Mouse (Mus musculus): ENCODE data around the gene Flywch2.

Gene Flywch2

DNA sequence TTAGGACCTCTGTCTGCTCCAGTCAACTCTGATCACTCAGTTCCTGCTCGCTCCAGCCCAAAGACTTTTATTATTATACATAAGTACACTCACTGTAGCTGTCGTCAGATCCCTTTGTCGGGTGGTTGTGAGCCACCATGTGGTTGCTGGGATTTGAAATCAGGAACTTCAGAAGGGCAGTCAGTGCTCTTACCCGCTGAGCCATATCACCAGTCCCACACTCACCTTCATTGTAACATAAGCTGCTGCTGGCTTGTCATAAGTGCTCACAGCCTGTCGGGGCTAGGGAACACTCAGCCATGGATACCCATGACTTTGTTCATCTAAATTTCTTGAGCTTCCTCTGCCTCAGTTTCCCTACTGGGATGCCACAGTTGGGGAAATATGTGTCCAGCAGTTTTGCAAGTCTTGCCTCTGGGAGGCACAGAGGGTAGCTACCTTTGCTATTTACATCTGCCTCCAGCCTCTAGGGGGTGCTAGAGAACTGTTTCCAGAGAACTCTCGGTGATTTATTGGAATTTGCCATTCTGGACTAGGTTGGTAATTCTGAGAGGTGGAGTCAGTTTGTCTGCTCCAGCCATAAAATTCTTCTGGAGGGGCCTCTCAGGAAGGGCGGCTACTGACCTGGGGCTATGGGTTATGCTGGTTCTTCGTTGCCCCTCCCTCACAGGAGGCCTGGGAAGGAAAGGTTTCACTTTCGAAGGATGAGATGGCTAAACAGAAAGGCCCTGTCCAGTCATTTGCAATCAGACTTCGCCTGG is 37.1 kb downstream of the Flywch2 start:
- peak in 1 of 2 experiments; percentile 48 for DNase-seq (ENCODE audit: low spot score in 2 of 2)

DNA sequence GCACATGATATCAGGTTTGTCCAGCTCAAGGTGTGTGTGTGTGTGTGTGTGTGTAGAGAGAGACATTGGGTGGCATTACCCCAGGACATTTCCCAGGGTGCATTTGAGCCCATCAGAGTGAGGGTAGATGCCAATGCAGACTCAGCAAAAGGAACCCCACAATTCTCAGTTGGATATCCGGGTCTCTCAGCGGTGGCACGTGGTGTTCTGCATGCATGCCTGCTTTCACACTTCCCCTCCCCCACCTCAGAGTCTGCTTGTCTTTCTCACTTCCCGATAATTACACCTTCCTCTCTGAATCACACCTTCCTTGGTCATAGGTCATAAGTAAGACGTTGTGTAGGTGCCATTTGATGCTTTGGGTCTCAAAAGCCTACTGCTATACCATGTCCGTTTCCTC is 37.9 kb downstream of the Flywch2 start:
- DNase-seq (ENCODE audit: low spot score in 2 of 2): no peak

DNA sequence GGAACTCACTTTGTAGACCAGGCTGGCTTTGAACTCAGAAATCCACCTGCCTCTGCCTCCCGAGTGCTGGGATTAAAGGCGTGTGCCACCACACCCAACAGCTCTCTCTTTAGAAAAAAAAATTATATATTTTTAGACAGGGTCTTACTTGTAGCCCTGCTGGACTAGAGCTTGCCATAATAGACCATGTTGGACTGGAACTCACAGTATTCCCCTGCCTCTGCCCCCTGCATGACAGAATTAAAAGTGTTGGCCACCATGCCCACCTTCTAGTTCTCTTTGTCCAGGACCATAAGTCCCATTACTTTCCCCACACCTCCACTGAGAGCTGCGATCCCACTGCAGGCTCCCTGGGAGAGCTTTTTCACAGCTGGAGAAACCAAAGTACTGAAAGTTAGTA is 38.4 kb downstream of the Flywch2 start:
- DNase-seq (ENCODE audit: low spot score in 2 of 2): no peak

DNA sequence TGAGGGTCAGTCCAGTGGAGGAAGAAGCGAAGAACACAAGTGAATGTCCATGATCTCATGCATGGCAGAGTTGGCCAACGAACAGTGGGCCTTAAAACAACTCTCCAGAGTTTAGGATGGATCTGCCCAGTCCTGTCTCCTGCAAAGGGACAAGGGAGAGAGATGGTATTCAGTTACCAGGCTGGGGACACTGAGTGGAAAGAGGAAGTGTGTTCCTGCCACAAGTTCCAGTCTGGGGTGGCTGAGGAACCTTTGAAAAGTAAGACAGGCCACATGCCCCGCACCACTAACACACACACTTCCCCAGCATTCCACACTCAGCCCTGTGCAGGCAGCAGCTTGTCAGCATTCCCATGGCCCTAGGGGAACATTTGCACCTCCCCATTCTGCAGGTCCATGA is 39.1 kb downstream of the Flywch2 start:
- DNase-seq (ENCODE audit: low spot score in 2 of 2): no peak

DNA sequence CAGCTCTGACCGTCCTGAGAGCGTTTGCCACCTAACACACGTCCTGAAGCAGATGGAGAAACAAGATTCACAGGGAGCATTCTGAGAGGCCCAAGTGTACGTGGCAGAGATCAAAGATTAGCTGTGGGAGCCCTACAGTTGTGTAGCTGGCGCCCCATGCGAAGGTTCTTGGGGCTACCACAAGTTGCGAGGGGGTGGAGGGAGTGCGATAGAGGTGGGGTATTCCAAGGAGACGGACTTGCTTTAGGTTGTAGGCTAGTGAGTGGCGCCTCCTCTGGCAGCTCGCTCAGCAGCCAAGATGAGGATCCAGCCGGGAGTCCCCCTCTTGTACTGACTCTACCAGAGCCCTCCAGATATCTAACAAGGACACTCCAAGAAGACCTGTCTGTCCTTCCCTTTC is 39.6 kb downstream of the Flywch2 start:
- DNase-seq (ENCODE audit: low spot score in 2 of 2): no peak

DNA sequence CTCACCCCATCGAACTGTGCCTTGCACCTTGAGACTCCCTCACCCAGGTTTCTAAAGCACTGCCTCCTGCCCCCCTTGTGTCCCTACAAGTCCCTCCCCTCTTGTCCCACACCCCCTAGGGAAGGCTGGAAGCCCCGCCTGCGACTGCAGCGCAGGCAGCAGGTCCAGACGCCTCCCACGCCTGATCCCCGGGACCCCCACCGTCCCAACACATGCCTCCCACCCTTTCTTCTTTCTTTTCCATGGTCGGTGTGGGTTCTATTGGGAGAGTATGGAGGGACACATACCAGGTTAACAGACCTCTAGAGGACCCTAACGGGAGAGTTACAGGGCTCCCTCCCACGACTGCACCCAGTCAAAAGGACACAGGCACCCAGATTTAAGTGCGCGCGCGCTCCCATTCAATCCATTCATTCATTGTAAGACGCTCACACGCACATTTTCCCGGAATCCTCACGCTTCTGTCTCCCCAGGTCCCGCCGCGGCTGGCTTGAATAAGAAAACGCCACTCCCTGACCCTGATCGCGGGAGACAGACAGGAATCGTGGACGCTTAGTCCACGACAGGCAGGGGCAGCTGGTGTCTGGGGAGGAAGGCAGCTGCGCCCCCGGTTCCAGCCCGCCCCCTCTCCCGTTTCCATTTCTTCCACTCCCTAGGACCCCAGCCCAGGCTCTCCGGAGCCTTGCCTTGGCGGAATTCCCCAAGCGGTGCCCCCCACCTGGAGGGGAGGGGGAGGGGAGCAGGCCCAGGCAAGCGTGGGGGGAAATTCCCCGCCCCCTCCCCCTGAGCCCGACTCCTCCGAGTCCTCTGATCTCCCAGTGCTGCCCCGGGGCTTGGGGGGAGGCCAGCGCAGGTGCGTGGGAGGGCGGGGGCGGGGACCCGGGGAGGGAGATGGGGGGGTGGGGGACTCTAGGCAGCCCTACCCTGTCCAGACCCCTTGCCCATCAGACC is 40.3 kb downstream of the Flywch2 start, which contains the start of gene Kremen2:
Gene Kremen2 (minus strand): TSS at position 533 of the 951 bp plus-strand sequence.
- no peak for DNase-seq (ENCODE audit: low spot score in 2 of 2)

DNA sequence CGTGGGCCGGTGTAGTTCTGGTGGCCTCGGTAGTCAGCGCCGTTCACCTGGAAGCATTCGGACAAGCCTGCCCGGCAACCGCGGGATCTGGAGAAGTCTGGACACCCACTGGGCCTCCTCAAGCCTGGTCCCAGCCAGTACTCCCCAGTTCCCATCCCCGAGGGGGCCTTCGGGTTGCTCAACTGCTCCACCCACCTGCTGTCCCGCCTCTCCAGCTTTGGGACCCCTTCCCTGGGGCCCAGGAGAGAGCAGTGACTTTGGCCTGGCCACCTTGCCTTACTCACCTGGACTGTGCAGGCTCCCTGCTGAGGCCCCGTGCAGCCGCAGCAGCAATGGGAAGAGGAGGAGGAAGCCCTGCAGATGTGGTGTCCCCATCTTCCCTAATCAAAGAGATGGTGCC is 41.2 kb downstream of the Flywch2 start:
- DNase-seq (ENCODE audit: low spot score in 2 of 2): no peak

DNA sequence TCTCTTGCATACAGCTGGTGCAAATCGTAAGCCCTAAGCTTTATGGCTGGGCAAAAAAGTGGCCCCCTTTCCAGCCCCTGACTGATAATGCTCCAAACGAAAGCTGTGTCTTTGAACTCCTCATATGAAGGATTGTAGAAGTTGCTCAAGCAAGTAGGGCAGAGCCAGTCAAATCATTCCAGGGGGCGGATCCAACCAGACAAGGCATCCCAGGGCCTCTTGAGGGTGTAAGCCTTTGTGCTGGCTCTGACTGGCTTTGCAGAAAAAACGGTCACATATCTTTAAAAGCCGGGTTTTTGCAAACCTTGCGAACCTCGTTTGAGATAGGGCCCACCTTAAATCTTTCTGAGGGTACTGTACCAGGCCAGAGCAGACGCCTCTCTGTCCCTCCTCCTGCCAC is 41.8 kb downstream of the Flywch2 start:
- DNase-seq (ENCODE audit: low spot score in 2 of 2): no peak

DNA sequence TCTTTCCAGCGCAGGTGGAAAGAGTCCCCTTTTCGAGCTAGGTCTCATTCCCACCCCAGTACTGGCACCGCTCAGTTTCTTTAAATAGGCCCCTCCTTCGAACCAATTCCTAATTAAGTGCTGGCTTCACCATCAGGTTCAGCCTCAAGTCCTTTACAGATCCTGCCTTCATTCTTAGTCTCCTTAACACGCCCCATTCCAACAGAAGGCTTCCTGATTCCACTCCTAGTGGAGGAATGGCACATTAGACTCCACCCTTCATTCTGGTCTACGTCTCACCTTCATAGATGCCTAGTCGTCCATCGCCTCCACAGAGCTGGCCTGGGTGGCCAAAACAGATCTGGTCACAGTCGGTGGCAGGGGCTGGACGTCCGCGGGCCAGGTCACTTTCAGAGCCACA is 42.9 kb downstream of the Flywch2 start:
- DNase-seq (ENCODE audit: low spot score in 2 of 2): no peak

DNA sequence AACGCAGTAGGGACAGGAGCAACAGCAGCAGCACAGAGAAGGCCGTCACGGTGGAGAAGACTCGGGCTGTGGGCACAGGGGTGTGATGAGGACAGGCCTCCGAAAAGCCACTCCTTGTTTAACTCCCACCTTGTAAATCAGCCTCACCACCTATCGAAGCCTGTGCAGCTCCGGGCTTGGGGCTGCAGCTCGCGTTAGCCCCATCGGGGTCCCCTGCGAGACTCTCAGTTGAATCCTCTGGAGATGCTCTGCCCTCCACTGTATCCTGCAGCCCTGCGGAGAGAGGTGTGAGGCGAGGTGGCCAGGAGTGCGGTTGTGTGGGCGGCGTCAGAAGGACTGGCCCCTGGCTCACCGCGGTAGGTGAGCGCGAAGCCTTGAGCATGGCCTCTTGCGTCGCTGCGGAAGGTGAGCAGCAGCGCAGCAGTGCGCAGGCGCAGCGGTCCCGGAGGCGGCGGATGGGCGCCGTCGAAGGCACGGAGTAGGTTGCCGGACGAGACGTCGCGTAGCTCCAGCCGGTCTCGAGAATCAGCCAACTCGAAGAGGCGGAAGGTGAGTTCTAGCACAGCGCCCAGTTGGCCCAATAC is 43.6 kb downstream of the Flywch2 start:
- no peak for DNase-seq (ENCODE audit: low spot score in 2 of 2)

DNA sequence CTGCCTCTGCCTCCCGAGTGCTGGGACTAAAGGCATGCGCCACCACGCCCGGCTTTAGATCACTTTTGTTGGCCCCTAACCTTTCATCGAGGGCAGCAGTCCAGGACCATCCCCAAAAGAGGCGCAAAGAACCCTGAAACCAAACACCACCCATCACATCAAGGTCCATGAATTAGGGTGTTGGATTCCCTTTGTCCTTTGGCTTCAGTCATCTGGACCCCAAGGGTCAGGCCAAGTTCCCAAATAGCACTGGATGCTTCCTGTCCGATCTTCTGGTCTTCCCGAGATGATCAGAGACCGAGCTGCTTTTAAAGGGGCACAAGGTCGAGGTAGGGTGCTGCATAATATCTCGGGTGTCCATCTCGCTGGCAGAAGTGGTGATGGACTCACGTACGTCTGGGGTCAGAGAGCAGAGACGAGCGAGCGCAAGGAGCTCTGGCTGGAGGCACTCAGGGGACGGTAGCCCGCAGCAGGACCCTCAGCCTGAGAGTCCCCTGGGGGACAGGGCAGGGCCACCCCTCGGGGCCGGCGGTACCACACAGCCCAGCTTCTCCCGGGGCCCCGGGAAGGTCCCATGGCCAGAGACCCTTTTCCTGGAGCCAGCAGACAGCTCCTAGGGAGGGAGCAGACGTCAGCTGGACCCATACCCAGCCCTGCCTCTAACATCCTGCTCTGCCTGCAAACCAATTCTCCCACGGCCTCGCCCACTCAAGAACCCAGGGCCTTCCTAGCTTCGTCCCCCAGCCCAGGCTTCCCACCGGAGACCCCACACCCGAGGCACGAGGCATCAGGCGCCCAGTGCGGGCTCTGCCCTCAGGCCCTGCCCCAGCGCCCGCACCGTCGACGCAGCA is 44.3 kb downstream of the Flywch2 start:
- no peak for DNase-seq (ENCODE audit: low spot score in 2 of 2)

DNA sequence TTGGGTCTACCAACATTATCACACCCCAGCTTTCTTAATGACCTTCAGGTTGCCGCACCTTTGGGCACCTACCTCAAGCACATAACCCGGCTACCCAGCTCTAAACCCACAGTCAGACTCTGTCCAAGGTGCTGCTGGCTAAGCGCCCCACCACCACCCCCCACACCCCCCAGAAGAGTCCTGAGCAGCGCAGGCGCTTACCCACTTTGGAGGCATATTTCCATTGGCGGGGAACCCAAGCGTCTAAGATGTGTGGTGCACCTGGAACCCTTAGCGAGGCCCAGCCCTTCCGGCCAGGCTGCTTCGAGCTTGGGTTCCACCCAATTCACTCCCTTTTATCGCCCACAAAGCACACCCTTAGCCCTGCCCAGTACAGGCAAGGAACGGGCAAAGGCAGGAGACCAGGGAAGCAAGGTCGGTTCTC is 45.3 kb downstream of the Flywch2 start, which contains the start of gene Paqr4:
Gene Paqr4 (minus strand): TSS at position 270 of the 424 bp plus-strand sequence.
- no peak for DNase-seq (ENCODE audit: low spot score in 2 of 2)

DNA sequence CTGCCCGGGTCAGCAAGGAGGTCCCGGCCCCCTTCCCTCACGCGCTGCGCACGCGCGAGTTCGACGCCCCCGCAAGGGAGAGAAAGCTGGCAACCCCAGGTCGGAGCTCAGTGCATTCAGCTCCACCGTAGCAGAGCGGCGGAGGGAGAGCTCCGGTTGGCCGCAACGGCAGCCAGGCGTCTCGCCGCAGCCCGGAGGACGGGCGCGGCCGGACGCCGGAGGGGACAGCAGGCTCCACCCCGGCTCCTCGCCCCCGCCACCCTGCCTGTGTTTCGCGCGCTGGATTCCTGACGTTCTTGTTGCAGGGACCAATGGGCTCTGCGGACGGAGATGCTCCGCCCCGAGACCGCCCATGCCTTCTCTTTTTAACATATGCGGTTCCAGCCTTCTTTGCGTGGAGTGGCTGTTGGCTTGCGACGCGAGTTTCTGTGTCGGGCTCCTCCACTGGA is 45.7 kb downstream of the Flywch2 start:
- peak; percentile 89 to 90 for DNase-seq (ENCODE audit: low spot score in 2 of 2)

DNA sequence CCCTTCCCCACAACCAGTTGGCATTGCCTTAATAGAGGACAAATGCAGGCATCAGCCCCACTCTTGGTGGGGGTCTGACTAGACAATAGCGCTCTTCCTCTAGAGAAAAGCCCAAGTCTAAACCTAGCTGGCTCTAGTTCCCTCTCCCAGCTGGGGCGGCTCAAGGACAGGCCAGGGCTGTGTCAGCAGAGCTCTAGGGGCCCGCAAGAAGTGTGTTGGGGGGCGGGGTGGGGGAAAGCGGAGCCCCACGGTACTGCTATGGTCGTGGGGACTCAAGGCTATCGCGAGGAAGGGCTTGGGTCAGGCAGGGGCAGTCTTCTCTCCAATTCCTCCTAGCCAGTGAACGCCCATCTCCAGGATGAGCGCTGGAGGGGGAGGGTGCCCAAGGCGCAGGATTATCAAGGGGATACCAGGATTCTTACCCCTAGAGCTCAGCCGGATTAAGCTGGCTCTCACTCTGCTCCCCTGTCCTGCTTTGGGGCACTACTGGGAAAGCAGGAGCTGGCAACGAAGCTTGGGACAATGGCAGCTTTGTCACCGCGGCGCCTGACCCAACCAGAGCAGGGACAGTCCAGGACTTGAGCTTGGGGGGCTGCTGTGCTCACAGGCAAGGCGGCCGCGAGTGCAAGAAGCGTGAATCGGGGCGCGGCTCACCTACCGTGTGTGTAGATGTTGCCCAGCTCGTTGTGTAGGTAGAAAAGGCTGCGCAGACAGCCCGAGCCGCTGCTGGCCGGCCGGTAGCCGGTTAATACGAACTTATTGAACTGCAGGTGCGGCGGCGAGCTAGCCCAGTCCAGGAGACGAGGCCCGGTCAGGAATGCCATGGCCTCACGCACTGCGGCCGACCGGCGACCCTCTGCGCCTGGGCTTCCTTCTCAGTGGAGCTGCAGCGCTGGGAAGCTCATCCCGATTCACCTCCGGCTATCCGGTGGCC is 46.4 kb downstream of the Flywch2 start:
- DNase-seq (ENCODE audit: low spot score in 2 of 2): no peak

DNA sequence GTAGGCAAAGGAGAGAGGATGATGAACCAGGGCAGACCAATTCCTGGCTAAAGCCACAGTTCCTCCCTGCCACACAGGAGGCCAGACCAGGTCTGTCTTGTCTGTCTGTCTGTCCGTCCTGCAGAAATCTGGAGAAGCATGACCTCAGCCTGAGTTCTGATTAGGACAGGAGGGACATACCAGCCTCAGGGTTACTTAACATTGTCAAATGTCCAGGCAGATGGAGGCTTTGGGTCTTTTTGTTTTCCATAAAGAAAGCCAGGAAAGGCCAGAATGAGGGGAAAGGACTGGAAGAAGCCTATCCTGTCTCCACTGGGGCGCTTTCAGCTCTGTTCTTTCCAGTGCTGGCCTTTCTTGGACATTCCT is 47.1 kb downstream of the Flywch2 start:
- no peak for DNase-seq (ENCODE audit: low spot score in 2 of 2)

DNA sequence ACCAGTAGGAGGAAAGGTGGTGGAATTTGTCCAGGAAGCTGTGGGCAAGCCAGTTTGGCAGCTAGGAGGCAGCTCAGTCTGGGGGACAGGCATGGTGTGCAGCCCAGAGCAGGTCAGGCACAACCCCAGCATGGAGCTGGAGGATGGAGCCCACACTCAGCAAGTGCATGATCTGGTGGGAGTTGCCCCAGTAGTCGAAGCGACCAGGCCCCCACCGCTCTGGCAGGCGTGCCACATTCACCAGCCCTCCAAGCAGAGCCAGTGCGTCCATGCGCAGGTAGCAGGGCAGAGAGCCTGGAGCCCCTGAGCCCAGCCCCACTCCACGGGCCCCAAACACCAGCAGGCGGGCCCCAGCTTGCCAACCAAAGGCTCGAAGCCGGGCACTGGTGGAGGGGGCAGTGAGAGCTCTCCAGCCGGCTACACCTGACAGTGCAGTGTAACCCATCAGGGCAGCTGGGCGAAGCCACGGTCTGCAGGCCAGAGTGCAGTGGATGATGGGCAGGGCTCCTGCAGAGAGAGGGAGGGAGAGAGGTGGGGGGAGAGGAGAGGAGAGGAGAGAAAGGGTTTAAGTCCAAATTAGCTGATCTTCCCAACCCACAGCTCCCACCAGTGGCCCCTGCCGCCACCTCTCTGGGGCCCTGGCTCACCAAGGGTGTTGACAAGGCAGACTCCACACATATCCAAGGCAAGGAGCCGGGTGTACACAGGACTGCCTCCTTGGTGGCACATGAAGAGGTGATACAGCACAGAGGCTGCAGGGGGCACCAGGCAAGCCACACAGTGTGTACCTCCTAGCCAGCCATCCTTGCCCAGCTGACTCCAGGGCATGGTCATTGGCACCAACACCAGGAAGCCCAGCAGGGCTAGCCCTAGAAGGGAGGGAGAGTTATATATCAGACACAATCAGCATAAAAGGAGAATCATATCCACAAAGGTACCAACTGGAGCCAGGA is 48.1 kb downstream of the Flywch2 start:
- no peak for DNase-seq (ENCODE audit: low spot score in 2 of 2)

DNA sequence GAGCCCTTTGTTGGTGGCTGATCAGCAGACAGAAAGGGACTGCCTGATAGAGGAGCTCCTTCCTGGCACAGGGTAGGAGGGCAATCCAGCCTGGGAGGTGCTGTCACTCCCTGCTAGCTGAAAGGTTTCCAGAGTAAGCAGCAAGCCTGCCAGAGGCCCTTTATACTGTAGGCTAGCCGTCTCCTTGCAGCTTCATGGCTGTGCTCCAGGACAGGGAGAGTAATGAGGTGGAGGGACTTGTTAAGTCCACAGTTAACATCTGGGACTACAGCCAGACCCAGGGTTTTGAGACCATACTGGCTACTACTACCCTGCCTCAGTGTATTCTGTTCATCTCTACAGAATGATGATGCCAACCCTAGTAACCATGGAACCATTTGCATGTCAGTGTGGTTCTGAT is 51.5 kb downstream of the Flywch2 start:
- no peak for DNase-seq (ENCODE audit: low spot score in 2 of 2)

DNA sequence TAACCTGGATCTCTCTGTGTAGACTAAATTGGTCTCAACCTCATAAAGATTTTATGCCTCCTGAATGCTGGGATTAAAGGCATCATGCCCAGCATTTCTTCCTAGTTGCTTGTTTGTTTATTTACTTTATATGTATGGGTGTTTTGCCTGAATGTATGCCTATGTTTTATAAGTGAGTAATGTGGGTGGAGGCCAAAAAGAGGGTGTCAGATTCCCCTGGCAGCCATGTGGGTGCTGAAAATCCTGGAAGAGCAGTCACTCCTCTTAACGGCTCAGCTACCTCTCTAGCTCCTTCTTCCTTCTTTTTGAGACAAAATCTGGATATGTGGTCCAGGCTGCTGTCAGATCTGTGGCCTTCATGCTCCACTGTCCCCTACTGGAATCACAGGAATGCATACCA is 55.4 kb downstream of the Flywch2 start:
- no peak for DNase-seq (ENCODE audit: low spot score in 2 of 2)

Data from frontal cortex, postnatal 14 days (tissue).